Mouse (Mus musculus) small intestine, adult 2 months (tissue): ENCODE measurements at regions not wholly inside any gene's neighbourhood (a gene's known extent, or its start where the extent isn't known, plus 50 kb on each side); places are given as distances from the start of the nearest gene placed in this dataset.

ENCODE experiments used
- CTCF ChIP-seq: fragments of 200-500 bp; IDR thresholded peaks from 2 replicates; pipeline ENCODE4 v1.5.1; 2012; ENCODE audit warnings: low read depth, mild to moderate bottlenecking, control low read depth, inconsistent platforms, low read length, moderate library complexity, mixed read lengths; ENCODE audit not compliant: insufficient replicate concordance, insufficient read length; ENCODE audit errors: extremely low read depth
- POLR2A ChIP-seq: fragments of 200-500 bp; IDR thresholded peaks from 2 replicates; pipeline ENCODE4 v1.6.1; 2012; ENCODE audit warnings: low read depth, mild to moderate bottlenecking, control low read depth, inconsistent platforms, low read length, moderate library complexity

GRCm38 (mm10) chr11:64727841-64728421 is 250.9 kb upstream of the Elac2 start:
- TF ChIP-seq CTCF: no peak
- no peak for TF ChIP-seq POLR2A
